Mouse (Mus musculus): ENCODE results near the gene Igsf11.

The Igsf11 gene

DNA sequence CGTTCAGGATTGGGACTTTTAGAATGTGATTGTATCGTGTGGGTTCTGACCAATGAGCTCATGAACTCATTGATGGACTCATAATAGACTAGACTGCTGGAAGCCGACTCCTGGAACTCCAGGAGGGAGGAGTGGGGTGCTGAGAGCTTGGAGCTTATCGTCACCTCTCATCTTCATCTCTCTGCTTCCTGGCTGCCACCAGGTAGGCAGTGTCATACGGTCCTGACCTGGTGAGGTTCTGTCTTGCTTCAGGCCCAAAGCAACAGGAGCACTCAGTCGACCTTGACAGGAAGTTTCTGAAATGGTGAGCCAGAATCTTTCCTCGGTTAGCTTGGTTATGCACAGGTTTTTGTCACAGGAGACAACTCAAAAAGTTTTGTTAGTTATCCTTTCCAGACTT is at the start of gene Igsf11:
Gene Igsf11 (plus strand): TSS at position 301 of the 400 bp plus-strand sequence.
- no peak for DNase-seq (ENCODE audit: low spot score in 2 of 2)

DNA sequence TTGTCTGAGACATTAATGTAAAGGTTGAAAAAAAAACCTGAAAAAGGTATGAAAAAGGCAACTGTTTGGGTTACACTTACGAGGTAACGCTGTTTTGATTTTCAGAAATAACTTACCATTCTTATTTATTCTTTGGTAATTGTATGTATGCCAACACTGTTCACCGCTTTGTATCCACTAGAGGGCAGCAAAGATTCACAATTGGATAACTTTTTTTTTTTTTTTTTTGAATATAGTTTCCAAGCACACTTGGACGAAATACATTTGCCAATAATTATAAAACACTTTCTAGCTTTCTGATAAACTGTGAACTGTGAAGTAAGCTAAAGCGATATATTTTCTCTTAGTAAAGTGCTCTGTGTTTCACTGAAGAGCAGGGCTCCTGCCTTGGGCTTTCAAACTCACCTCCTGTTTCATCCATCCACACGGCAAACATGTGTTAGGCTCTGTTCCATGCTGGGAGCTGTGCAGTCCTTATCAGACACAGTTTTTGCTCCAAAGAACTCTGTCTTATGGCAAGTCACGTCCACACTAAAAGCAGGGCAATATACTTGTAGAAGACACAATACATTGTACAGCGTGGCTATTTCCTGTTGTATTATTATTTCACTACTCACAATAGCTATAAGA is 34.2 kb upstream of the Igsf11 start:
- no peak for DNase-seq (ENCODE audit: low spot score in 2 of 2)

GRCm38 (mm10) chr16:38860548-38860947 is 31.9 kb upstream of the Igsf11 start:
- DNase-seq (ENCODE audit: low spot score in 2 of 2): no peak

DNA sequence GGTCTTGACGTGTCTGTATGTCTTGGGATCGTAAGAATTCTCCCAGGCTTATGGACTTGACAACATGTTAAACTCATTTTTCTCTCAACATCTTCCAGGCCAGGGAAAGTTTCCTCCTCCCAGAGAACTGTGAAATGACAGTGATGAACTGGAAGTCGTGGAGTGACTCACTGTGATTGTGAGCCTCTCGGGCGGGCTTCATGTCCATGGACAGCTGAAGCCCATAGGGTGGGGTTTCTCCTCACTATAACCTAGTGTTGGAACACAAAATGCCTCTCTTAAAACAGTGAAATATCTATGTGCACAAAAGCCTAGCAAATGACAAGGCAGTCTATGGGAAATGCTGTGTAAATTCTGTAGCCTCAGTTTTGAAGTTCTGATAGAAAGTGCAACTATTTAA is 28.1 kb upstream of the Igsf11 start:
- no peak for DNase-seq (ENCODE audit: low spot score in 2 of 2)

- DNase-seq (ENCODE audit: low spot score in 2 of 2): no peak
These were observed 19.2 kb upstream of the Igsf11 start for GRCm38 (mm10) chr16:38873231-38873630.

DNA sequence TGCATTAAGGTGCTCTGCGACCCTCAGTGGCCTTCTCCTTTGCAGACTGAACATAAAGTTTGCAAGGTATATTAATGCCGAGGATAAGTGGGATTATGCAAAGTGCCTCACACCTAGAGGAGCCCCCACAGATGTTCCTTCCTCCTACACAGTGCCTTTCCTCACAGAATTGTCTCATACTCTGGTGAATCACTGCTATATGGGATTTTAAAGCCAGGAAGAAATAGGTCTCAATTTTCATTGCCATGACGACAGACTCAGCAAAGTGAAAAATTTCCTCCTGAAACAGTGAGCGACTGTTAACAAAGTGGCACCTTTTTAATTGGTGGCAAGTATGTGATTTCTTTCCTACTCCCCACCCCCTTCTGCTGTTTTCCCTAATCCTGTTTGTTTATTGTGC is 18.0 kb upstream of the Igsf11 start:
- no peak for DNase-seq (ENCODE audit: low spot score in 2 of 2)

DNA sequence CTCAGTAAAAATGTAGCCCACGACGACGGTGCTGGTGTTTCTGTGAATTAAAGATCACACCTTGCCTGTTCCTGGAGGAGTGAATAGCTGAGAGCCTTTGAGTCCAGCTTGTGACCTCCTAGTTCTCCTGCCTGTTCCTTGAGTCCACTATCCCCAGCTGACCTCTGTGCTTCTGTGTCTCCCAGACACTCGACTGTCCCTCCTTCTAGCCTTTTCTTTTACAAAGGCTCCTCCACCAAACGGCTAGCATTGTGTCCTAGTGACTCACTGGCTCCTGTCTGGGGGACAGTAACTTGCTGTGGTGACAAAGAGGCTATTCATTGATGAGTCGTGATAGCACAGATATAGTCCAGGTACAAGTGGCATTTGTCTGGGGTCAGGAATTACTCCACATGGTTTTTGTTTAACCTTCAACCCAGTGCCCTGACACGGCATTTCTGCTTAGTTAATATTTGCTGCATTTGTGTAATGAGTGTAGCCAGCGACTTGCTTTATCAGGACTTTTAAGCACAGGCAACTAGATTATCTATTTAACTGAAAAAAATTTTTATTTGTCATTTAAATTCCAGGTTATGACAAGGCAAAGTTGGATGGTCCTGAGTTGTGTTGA is 6.5 kb downstream of the Igsf11 start:
- no peak for DNase-seq (ENCODE audit: low spot score in 2 of 2)

DNA sequence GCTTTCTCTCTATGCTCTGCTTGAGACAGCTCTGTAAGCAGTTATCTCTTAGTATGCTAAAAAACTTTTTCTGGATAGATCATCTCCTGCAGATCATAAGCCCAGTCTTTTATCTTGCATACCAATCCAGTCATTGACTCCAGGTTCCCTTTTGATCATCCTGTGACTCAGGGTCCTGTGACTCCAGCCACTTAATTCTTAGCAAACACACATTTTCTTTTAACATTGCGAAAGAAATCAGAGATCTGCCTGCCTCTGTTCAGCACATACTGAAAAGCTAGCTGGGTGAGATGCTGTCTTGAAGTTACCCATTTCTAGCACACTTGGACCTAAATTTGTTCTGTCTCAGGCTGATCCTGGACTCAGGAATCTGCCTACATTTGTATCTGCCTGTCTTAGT is 7.6 kb downstream of the Igsf11 start:
- no peak for DNase-seq (ENCODE audit: low spot score in 2 of 2)

DNA sequence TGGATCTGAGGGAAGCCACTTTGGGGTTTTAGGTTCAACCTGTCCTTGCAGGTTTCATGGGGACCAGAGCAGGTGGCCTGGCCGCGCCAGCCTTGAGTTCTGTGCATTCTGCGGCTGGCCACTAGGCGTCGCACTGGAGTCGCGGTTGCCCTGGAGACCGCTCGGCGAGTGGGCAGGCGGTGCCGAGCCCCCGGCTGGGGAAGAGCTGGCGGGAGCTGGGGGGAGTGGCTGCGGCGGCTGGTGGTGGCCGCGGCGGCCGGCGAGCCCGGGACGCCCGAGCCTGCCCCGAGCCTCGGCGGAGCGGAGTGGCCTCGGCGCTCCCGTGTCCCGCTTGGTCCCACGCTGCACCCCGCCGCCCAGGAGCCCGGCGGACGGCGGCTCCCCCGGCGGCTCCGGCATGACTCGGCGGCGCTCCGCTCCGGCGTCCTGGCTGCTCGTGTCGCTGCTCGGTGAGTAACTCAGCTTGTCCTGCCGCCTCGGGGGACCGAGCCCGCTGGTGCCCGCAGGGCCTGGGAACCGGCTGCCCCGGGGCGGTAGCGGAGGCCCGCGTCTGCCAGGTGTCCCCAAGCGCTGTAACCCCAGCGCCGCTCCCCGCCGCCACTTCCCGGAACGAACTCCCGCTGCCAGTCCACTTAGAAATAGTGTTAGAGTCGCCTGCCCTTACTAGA is 9.8 kb downstream of the Igsf11 start:
- peak; percentile 94 to 95 for DNase-seq (ENCODE audit: low spot score in 2 of 2)

GRCm38 (mm10) chr16:38903020-38903419 is 10.5 kb downstream of the Igsf11 start:
- DNase-seq (ENCODE audit: low spot score in 2 of 2): no peak

GRCm38 (mm10) chr16:38904202-38904601 is 11.7 kb downstream of the Igsf11 start:
- no peak for DNase-seq (ENCODE audit: low spot score in 2 of 2)

DNA sequence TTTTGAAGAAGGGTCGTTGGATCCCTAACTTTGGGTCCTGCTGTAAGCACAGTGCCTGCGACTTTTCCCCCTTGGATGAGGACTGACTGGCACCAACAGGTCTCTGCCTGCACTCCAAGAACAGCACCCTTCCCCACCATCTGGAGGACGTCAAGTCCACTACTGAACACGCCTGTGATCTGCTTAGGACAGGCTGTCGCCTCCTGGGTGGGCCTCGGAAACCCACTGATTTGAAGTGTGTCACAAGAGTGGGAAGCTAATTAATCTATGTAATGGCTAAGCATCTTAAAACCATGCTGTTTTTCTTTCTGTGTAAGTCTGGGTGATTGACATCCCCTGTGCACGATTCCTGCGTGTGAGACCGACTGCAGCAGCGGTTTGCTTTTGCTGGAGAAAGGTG is 13.4 kb downstream of the Igsf11 start:
- DNase-seq (ENCODE audit: low spot score in 2 of 2): peak in 1 of 2 experiments; percentile 24

DNA sequence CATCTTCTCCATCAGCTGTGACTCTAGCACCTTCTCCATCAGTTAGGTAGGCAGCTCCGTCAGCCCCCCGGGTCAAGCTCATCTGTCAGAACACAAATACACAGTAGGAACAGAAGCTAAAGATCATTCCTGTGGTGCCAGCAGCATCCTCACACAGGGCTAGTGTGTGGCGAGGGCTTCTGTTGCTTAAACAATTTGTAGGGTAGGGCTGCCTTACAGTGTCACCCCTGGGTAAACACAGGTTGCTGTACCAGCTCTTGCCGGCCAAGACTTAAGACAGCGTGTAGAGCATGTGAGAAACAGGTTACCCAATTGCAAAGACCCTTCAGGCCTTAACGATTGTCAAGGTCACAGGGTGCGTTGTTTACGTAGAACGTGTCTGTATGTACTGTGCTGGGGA is 15.8 kb downstream of the Igsf11 start:
- DNase-seq (ENCODE audit: low spot score in 2 of 2): no peak

DNA sequence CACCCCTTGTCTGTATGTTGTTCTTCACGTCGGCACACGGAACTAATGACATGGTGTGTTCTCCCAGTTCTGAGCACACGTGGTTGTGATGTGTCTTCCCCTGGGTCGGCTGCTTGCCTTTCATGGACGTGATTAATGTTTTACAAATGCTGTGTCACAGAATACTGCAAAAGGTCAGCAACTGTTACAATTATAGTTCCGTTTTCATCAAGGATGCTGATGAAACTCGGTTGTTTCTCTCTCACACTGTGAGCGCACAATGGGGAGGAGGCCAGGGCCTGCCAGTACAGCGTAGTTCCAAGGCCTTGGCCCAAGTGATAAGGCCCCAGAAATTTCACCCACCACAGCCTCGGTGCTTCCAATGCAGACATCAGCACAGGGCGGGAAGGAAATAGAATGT is 17.0 kb downstream of the Igsf11 start:
- no peak for DNase-seq (ENCODE audit: low spot score in 2 of 2)

- no peak for DNase-seq (ENCODE audit: low spot score in 2 of 2)
These were observed 17.6 kb downstream of the Igsf11 start for GRCm38 (mm10) chr16:38910088-38910487.

DNA sequence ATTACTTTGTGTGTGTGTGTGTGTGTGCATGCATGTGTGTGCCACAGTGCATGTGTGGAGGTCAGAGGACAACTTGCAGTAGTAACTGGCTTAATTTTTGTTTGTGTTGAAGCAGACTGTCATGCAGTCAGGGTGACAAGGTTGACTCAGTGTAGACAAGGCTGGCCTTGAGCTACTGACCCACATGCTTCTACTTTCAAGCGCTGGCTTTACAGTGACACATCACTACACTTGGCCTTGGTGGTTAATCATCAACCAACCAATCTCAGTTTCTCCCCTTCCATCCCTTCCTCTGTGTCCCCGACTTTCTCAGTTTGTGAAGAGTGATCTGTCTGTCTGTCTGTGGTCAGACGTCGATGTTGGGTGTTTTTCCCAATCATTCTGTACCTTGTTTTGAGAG is 23.0 kb downstream of the Igsf11 start:
- no peak for DNase-seq (ENCODE audit: low spot score in 2 of 2)

- DNase-seq (ENCODE audit: low spot score in 2 of 2): no peak
These were observed 23.7 kb downstream of the Igsf11 start for GRCm38 (mm10) chr16:38916053-38916786.

- DNase-seq (ENCODE audit: low spot score in 2 of 2): no peak
These were observed 24.4 kb downstream of the Igsf11 start for GRCm38 (mm10) chr16:38916885-38917284.

DNA sequence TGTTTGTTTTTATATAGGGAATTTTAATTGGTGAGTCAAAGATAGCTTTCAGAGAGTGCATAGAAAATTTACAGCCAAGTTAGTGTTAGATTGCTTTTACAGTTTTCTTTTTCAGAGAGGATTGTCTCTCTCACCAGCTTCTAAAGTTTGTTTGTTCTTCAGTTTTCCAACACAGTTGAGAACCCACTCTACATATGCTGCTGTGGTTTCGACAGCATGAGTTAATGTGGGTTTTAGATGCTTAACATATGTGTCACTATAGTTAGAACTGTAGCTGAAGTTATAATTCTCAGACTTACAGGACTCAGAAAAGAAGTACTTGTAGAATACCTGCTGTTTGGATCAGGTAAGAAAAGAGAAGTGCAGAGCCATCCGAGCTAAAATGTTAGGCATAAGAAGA is 25.6 kb downstream of the Igsf11 start:
- no peak for DNase-seq (ENCODE audit: low spot score in 2 of 2)

GRCm38 (mm10) chr16:38920488-38920887 is 28.0 kb downstream of the Igsf11 start:
- no peak for DNase-seq (ENCODE audit: low spot score in 2 of 2)

GRCm38 (mm10) chr16:38924940-38925339 is 32.5 kb downstream of the Igsf11 start:
- no peak for DNase-seq (ENCODE audit: low spot score in 2 of 2)

GRCm38 (mm10) chr16:38928760-38929159 is 36.3 kb downstream of the Igsf11 start:
- no peak for DNase-seq (ENCODE audit: low spot score in 2 of 2)

DNA sequence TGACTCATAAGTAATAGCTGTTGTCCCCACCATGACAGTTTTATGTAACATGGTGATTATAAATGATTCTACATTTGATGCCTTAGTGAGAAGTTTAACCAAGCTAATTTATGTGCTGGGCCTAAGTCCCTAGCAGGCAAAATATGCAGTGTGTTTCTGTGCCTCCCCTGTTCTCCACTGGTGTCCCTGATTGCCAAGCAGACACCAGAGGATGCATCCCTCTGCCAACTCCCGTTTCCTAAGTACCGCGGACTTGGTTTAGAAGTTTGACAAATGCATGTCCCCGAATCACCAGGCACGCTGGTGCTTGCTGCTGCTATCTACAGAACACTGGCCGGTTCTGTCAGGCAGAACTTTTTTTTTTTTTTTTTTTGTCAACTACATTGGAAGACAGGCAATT is 39.0 kb downstream of the Igsf11 start:
- DNase-seq (ENCODE audit: low spot score in 2 of 2): no peak
